Mouse (Mus musculus) left cerebral cortex, adult 18-20 months (tissue): Measurements from ENCODE around the gene Psap. TPM values are rescaled to one million over a fixed set of nuclear protein-coding genes. Genes with fewer than 3 reads are reported as not detected.

ENCODE experiments used
- DNase-seq, 2 experiments: peaks; one replicate each; pipeline ENCODE4 v3.0.0; 2021 to 2022; ENCODE audit warnings: low spot score in 2 of 2, mixed read lengths in 1 of 2
- total RNA-seq, 2 experiments: library from RNA; stranded (reverse); gene quantifications; 2 replicates each; pipeline ENCODE4 v1.2.3; 2021

The Psap gene
- total RNA-seq, 2 experiments from 2014 or later: 1,592 to 1,629 TPM

- no peak for DNase-seq
Measured at GRCm38 (mm10) chr10:60286546-60286945, 9.1 kb downstream of the Psap start.

GRCm38 (mm10) chr10:60287161-60287560 is 9.7 kb downstream of the Psap start:
- DNase-seq: no peak

GRCm38 (mm10) chr10:60287726-60288125 is 10.3 kb downstream of the Psap start:
- no peak for DNase-seq

- no peak for DNase-seq
Measured at GRCm38 (mm10) chr10:60289216-60289615, 11.8 kb downstream of the Psap start.

- no peak for DNase-seq
Measured at GRCm38 (mm10) chr10:60290026-60290738, 12.8 kb downstream of the Psap start.

DNA sequence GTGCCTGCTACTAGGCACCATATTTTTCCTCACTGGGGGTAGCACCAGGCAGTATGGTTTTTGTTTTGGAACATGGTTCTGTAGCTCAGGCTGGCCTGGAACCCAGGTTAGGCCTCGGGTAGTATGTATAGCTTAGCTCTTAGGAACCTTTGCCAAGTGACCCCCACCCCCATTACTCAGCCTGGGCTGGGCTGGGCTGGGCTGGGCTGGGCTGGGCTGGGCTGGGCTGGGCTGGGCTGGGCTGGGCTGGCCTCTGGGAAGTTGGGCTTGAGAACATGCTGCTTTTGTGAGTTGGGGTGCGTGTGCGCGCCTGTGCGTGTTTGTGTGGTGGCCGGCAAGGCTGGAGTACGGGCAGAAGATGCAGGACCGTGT is 13.3 kb downstream of the Psap start:
- no peak for DNase-seq

DNA sequence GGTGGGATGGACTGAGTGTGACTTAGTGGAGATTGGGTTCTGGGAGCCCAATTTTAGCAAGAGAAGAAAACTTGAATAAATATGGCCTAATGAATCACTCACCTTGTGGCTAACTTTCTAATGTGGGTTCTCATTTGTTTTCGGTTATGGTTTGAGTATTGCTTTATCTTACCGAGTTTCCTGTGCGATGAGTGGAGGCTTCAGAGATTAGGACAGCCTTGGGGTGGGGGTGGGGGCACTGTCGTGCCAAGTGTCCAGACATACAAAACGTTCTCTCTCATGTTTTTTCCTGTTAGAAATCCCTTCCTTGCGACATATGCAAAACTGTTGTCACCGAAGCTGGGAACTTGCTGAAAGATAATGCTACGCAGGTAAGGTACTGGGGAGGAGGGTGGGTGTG is 14.8 kb downstream of the Psap start:
- no peak for DNase-seq

DNA sequence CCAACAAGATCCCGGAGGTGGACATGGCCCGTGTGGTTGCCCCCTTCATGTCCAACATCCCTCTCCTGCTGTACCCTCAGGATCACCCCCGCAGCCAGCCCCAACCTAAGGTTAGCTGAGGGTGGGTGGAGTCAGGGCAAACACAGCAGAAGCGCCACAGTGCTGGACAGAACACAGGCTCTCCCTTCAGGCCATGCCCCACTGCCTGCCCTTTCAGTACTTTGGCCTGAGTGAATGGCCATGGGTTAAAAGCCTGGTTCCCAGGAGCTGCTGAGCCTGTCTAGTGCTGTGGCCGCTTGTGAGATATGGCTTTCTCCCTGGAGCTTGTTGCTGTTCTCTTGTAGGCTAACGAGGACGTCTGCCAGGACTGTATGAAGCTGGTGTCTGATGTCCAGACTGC is 17.2 kb downstream of the Psap start:
- DNase-seq: no peak

- DNase-seq: no peak
Measured at GRCm38 (mm10) chr10:60295356-60295755, 17.9 kb downstream of the Psap start.

DNA sequence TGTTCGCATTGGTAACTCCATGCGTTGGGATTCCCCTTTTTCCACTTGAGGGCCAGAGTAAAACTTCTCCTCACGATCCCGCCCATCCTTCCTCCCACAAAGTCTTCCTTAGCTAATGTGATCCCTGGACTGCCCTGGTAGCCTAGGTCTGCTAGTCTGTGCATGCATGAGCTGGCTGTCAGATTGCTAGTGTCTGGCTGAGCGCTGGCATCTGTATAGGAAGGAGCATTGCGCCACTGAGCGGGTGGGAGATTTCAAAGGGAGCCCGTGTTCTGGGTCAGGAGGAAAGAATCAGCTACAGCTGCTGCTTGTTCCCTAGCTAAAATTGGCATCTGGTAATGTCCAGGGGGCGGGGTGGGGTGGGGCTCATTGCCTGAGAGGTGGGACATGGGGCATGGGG is 18.6 kb downstream of the Psap start:
- DNase-seq: no peak

DNA sequence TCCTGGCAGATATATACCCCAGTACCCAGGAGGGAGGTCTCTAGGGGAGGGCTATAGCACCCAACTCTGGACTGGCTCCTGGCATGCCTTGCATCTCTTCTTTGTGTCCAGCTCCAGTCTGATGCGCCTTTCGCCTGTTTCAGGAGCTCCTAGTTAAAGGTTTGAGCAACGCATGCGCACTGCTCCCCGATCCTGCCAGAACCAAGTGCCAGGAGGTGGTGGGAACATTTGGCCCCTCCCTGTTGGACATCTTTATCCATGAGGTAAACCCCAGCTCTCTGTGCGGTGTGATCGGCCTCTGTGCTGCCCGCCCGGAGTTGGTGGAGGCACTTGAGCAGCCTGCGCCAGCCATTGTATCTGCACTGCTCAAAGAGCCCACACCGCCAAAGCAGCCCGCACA is 22.2 kb downstream of the Psap start:
- DNase-seq: no peak

DNA sequence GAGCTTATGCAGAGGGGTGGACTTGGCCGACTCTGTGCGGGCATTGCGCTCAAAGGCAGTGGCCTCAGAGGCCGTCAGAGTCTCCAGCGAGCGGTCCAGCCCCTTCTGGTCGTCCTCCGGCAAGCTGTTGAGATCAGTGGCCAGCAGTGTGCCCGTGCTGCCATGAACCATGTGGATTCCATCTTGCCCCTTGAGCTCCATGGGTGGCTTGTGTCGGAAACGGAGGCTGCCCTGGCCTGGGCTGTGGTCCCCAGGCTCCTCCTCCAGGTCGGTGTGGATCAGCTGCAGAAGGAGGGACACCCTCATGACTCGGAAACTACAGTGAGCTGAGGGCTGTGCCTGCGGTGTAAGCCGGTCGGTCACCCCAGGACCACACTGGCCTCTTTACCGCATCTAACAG is 26.0 kb downstream of the Psap start:
- no peak for DNase-seq

DNA sequence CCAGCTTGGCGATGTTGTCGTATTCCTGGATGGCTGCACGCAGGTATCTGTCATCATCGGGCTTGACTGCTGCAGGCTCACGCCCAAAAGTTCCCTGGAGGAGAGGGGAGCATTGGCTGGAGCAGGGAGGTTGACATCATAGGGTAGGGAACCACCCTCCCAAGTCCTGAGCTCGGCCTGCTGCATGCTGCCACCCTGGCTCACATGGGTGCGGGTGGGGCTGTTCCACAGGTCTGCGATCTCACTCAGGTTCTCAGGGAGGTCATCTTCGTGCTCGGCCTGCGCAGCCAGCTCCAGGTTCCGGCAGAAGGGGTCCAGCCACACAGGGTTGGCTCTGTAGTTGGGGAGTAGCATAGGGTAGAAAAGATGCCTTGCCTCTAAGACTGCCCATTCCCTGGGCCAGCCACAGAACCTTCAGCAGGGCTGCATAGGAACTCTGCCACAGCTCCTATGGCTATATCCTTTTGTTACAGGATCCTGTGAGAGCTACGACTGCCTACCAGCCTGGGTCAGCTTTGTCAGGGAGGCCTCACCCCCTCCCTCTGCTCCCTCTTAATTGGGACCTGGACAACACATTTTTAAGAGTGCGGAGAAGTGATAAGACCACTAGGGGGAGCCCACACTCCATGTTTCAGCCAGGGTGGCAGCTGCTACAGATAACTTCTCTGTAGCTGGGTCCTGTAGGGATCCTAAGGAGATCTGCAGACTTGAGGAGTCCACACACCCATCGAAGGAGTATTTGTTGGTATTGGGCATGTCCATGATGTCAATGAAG is 27.6 kb downstream of the Psap start:
- peak; percentile 73 for DNase-seq

- DNase-seq: no peak
Measured at GRCm38 (mm10) chr10:60310629-60311028, 33.2 kb downstream of the Psap start.

DNA sequence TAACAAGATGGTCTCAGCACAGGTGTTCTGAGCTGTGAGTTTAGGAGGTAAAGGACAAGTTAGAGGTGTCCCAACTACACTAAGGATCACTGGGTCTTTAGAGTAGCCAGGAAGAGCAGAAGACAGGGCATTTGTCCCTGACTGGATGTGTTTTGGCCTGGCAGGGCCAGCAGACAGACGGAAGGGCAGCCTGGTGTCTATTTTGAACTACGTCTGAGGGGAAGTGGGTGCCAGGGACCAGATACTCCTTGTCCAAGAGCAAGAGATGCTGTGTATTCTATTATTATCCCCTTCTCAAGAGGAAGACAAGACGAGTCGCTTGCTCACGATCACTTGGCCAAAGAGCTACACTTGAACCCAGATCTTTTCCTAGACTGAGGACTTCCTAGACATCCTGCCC is 36.2 kb downstream of the Psap start:
- no peak for DNase-seq

DNA sequence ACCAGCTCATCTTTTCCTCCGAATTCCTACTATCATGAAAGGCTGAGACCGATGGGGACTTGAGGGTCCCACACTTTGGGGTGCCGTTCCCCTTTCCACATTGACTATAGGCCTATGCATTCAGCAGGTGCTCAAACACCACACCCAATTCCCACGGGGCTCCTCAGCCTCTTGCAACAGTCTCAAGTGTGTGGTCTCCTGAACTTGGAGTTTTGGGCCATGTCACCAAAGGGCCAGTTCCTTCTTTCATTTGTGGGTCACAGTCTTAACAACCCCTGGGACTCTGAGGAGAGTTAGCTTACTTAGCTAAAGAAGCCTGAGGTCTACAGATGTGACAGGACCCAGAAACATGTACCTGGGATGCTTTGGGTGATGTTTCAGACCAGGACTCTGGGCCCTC is 38.7 kb downstream of the Psap start:
- no peak for DNase-seq

GRCm38 (mm10) chr10:60328963-60329650 is 51.7 kb downstream of the Psap start:
- no peak for DNase-seq

- DNase-seq: no peak
Measured at GRCm38 (mm10) chr10:60334583-60334982, 57.2 kb downstream of the Psap start.

DNA sequence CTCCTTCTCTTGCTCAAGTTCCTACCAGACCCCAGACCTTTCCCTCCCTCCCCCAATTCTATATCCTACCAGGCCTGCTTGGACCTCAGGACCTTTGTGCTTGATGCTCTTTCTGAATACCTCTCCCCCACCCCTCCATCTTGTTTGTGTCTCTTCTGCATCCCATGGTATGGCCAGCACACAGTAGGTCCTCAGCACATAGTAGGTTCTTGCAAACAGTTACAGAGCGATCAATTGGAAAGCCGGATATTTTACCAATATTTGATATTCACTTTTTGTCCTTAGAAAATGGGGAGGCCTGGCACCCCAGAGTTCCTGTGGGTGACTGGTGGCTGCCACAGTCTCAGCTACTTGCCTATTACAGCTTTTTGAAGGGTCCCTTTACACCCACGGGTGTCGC is 57.6 kb downstream of the Psap start:
- no peak for DNase-seq

GRCm38 (mm10) chr10:60341528-60341927 is 64.1 kb downstream of the Psap start:
- DNase-seq: no peak

GRCm38 (mm10) chr10:60344111-60344510 is 66.7 kb downstream of the Psap start:
- no peak for DNase-seq

- no peak for DNase-seq
Measured at GRCm38 (mm10) chr10:60346056-60346455, 68.6 kb downstream of the Psap start.
